Mouse (Mus musculus) kidney, adult 2 months (tissue): ENCODE results near the gene Hist1h2bh. TPM values are rescaled to one million over a fixed set of nuclear protein-coding genes. Genes with fewer than 3 reads are reported as not detected.

ENCODE experiments used
- DNase-seq: peaks from one replicate; pipeline ENCODE4 v3.0.0; 2021
- H3K27ac ChIP-seq: fragments of 200-500 bp; 2 replicates; pipeline ENCODE4 v1.5.1; 2012; ENCODE audit warnings: low read depth, low read length, control low read depth, inconsistent platforms; ENCODE audit not compliant: insufficient read depth
- H3K27me3 ChIP-seq: fragments of 200-500 bp; replicated peaks from 2 replicates; pipeline ENCODE4 v1.6.1; 2012; ENCODE audit warnings: mild to moderate bottlenecking, moderate library complexity, low read length, inconsistent platforms; ENCODE audit not compliant: control insufficient read depth, insufficient read depth
- H3K36me3 ChIP-seq: fragments of 200-500 bp; 2 replicates; pipeline ENCODE4 v1.6.1; 2012; ENCODE audit warnings: mild to moderate bottlenecking, moderate library complexity, low read length, inconsistent platforms; ENCODE audit not compliant: control insufficient read depth, insufficient read depth
- H3K4me1 ChIP-seq: fragments of 200-500 bp; 2 replicates; pipeline ENCODE4 v1.6.1; 2011; ENCODE audit warnings: low read length; ENCODE audit not compliant: control insufficient read depth, insufficient read depth
- H3K4me3 ChIP-seq: fragments of 200-500 bp; 2 replicates; pipeline ENCODE4 v1.5.1; 2011; ENCODE audit warnings: mild to moderate bottlenecking, low read depth, low read length, control low read depth; ENCODE audit not compliant: insufficient read depth
- CTCF ChIP-seq: fragments of 200-500 bp; conservative IDR thresholded peaks from 2 replicates; pipeline ENCODE4 v1.5.1; 2011; ENCODE audit warnings: low read depth, mild to moderate bottlenecking, control low read depth, low read length, moderate library complexity, mixed read lengths; ENCODE audit not compliant: insufficient read depth, insufficient read length
- POLR2A ChIP-seq: fragments of 200-500 bp; IDR thresholded peaks from one replicate; pipeline ENCODE4 v1.6.1; 2011; ENCODE audit warnings: low read depth, low read length, control low read depth
- WGBS: fragments of 180-500 bp; shearing (Covaris S2); methylation state at CpG from one replicate; pipeline ENCODE4 v1.1.7; 2018; 5-methylcytosine and 5-hydroxymethylcytosine counted together
- polyA plus RNA-seq: library from polyadenylated mRNA; depleted of rRNA; stranded (reverse); fragments of >200 nt; gene quantifications from 2 replicates; pipeline ENCODE4 v1.2.3, GENCODE M21; 2012

The Hist1h2bh gene
- polyA plus RNA-seq, 1 experiment: 0.36 TPM

- Histone ChIP-seq H3K36me3 (no peaks in the 10 kb centered on the region), H3K4me3 (peak overlapping the region; percentile 69), H3K27ac (peak overlapping the region; percentile 65), H3K4me1 (peaks cover 13% of the 10 kb centered on the region; the same call in 1 of the 2 replicates), H3K27me3 (no peaks in the 10 kb centered on the region)
- peak; percentile 79 for DNase-seq
- TF ChIP-seq CTCF: no peak
- no peak for TF ChIP-seq POLR2A
- under 1% methylated on average over 21 of the region's 21 CpGs for WGBS
Measured at GRCm38 (mm10) chr13:23585029-23585441, 41.8 kb upstream of the Hist1h2bh start.

- Histone ChIP-seq H3K27me3 (no peaks in the 10 kb centered on the region), H3K27ac (peak overlapping the region; percentile 55), H3K4me1 (peaks cover 13% of the 10 kb centered on the region; the same call in 1 of the 2 replicates), H3K4me3 (0 out of 2 replicates have a peak overlapping the region, but pooled peaks have one; percentile 3), H3K36me3 (no peaks in the 10 kb centered on the region)
- TF ChIP-seq CTCF (no peak), POLR2A (no peak)
- DNase-seq: peak; percentile 7
Measured at GRCm38 (mm10) chr13:23584331-23584730, 41.1 kb upstream of the Hist1h2bh start.

DNA sequence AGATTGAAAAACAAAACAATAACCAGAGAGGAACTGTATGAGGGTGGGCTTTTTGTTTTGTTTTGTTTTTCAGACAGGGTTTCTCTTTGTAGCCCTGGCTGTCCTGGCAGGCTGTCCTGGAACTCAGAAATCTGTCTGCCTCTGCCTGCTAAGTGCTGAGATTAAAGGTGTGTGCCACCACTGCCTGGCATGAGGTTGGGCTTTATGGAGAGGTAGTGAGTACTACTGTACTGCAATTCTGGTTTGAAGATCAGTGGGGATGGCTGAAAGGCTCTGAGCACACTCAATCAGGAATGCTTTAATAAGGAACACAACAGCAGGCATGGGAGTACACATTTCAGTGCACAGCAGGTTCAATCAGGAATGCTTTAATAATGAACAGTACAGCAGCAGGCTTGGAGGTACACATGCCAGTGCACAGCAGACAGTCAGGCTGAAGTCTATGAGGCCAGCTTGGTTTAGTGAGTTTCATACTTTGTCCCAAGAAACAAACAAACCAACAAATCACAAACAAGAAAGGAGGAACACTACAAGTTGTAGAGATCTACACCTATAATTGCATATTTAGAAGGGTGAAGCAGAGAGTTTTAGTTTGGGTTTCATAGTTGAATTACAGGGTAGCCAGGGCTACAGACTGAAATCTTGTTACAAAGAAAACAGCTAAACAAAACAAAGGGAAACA is 40.3 kb upstream of the Hist1h2bh start:
- DNase-seq: no peak
- no peak overlapping the region for H3K4me3 ChIP-seq
- H3K36me3 ChIP-seq: no peaks in the 10 kb centered on the region
- no peak overlapping the region for H3K27ac ChIP-seq
- no peaks in the 10 kb centered on the region for H3K27me3 ChIP-seq
- peaks cover 13% of the 10 kb centered on the region; the same call in 1 of the 2 replicates for H3K4me1 ChIP-seq
- TF ChIP-seq CTCF: no peak
- TF ChIP-seq POLR2A: no peak

GRCm38 (mm10) chr13:23582219-23583056 is 39.2 kb upstream of the Hist1h2bh start:
- Histone ChIP-seq H3K36me3 (no peaks in the 10 kb centered on the region), H3K4me3 (no peak overlapping the region), H3K4me1 (peaks cover 13% of the 10 kb centered on the region; the same call in 1 of the 2 replicates), H3K27ac (no peak overlapping the region), H3K27me3 (no peaks in the 10 kb centered on the region)
- no peak for DNase-seq
- 43% methylated on average over 6 of the region's 6 CpGs for WGBS
- no peak for TF ChIP-seq CTCF
- no peak for TF ChIP-seq POLR2A

DNA sequence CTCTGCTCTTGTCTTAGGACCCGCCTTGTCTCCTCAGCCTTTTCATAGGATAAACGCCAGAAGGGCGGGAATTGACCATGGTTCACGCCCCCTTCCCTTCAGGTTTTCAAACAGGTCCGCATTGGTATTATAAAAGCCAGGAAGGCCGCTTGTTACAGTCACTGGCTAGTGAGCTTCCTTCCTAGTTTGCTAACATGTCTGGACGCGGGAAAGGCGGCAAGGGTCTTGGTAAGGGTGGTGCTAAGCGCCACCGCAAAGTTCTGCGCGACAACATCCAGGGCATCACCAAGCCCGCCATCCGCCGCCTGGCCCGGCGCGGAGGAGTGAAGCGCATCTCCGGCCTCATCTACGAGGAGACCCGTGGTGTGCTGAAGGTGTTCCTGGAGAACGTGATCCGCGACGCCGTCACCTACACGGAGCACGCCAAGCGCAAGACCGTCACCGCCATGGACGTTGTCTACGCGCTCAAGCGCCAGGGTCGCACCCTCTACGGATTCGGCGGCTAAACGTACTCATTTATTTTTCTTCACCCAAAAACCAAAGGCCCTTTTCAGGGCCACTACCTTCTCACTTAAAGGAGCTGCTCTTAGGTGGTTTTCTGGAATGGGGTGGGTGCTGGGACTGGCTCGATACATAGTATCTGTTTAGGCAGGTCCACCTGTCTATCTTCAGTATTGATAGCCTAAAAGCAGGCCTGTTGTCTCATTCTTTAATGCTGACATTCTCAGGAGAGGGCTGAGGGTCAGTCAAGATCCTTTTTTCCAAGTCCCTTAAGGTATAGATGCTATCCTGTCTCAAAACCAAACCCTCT is 38.4 kb upstream of the Hist1h2bh start, which contains the start of gene Hist1h4d:
Hist1h4d (plus strand) TSS at position 191 of the 811 bp plus-strand sequence.
- TF ChIP-seq CTCF (no peak), POLR2A (peak; percentile 97)
- Histone ChIP-seq H3K36me3 (no peaks in the 10 kb centered on the region), H3K27me3 (no peaks in the 10 kb centered on the region), H3K4me3 (peak within 1 kb of the TSS; percentile 70), H3K4me1 (peaks cover 13% of the 10 kb centered on the region; the same call in 1 of the 2 replicates), H3K27ac (no peak within 1 kb of the TSS; the same call in 1 of the 2 replicates)
- peak; percentile 99 for DNase-seq
- under 1% methylated on average over 43 of the region's 43 CpGs for WGBS

DNA sequence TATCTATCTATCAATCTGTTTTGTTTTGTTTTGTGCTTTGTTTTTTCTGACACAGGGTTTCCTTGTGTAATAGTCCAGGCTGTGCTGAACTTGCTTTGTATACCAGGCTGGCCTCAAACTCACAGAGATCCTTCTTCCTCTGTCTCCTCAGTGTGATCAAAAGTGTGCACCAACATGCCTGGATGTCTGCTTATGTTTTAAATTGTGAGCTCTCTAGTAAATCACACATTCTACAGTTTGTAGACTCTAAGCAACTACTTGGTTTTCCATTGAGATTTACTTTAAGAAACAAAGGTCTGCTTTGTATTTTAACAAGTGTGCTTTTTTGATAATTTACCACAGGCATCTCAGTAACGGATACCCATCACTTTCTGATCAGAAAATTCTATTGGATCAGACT is 34.6 kb upstream of the Hist1h2bh start:
- H3K4me3 ChIP-seq: no peak overlapping the region
- peaks cover 6% of the 10 kb centered on the region; the same call in 1 of the 2 replicates for H3K4me1 ChIP-seq
- DNase-seq: no peak
- H3K36me3 ChIP-seq: no peaks in the 10 kb centered on the region
- TF ChIP-seq POLR2A (no peak), CTCF (no peak)
- WGBS: 94% methylated on average over 1 of the region's 1 CpGs
- 0 out of 2 replicates have a peak, but pooled peaks cover 2% of the 10 kb centered on the region for H3K27me3 ChIP-seq
- H3K27ac ChIP-seq: no peak overlapping the region
